Mouse (Mus musculus): ENCODE measurements around the gene Socs5. TPM values are rescaled to one million over a fixed set of nuclear protein-coding genes. Genes with fewer than 3 reads are reported as not detected.

Socs5 gene
- polyA plus RNA-seq, 1 experiment from 2014 or later, result 7.9 TPM

- WGBS, result 67% methylated on average over 16 of the region's 16 CpGs
- H3K27ac ChIP-seq (ENCODE audit: low read depth, low read length), result no peak overlapping the region
- H3K4me2 ChIP-seq, result no peak overlapping the region
These were observed 71.4 kb downstream of the Socs5 start for GRCm38 (mm10) chr17:87178596-87179590.

GRCm38 (mm10) chr17:87179939-87180550, 72.6 kb downstream of the Socs5 start:
- Histone ChIP-seq H3K4me2 (no peak overlapping the region), H3K27me3 (replicated peaks; ENCODE audit: control insufficient read depth, insufficient read depth, low read length) (no peaks in the 10 kb centered on the region), H3K36me3 (ENCODE audit: control insufficient read depth, insufficient read depth, low read length) (no peaks in the 10 kb centered on the region), H3K9me3 (ENCODE audit: control insufficient read depth, low read length) (no peaks in the 10 kb centered on the region), H3K4me3 (ENCODE audit: low read depth, low read length) (no peak overlapping the region), H3K27ac (ENCODE audit: low read depth, low read length) (no peak overlapping the region), H3K4me1 (replicated peaks; ENCODE audit: control insufficient read depth, insufficient read depth, low read length) (peaks cover 2% of the 10 kb centered on the region; the same call in 1 of the 2 replicates), H3K9ac (ENCODE audit: low read depth, low read length) (no peak overlapping the region)
- DNase-seq (ENCODE audit: low spot score), result no peak
- 39% methylated on average over 9 of the region's 9 CpGs for WGBS
- ATAC-seq (replicated peaks; ENCODE audit: low FRiP score), result no peak

More at GRCm38 (mm10) chr17:87178596-87179590, 71.4 kb downstream of the Socs5 start:
- Histone ChIP-seq H3K27me3 (replicated peaks; ENCODE audit: control insufficient read depth, insufficient read depth, low read length) (no peaks in the 10 kb centered on the region), H3K9me3 (ENCODE audit: control insufficient read depth, low read length) (no peaks in the 10 kb centered on the region), H3K4me3 (ENCODE audit: low read depth, low read length) (no peak overlapping the region), H3K36me3 (ENCODE audit: control insufficient read depth, insufficient read depth, low read length) (no peaks in the 10 kb centered on the region), H3K4me1 (replicated peaks; ENCODE audit: control insufficient read depth, insufficient read depth, low read length) (peaks cover 2% of the 10 kb centered on the region; the same call in 1 of the 2 replicates), H3K9ac (ENCODE audit: low read depth, low read length) (no peak overlapping the region)
- ATAC-seq (replicated peaks; ENCODE audit: low FRiP score) (no peak), DNase-seq (ENCODE audit: low spot score) (no peak)

- Histone ChIP-seq H3K27ac (ENCODE audit: low read depth, low read length) (no peak overlapping the region), H3K4me2 (no peak overlapping the region), H3K9me3 (ENCODE audit: control insufficient read depth, low read length) (no peaks in the 10 kb centered on the region), H3K4me3 (ENCODE audit: low read depth, low read length) (no peak overlapping the region), H3K4me1 (replicated peaks; ENCODE audit: control insufficient read depth, insufficient read depth, low read length) (peaks cover 4% of the 10 kb centered on the region), H3K27me3 (replicated peaks; ENCODE audit: control insufficient read depth, insufficient read depth, low read length) (no peaks in the 10 kb centered on the region; the same call in 1 of the 2 replicates), H3K36me3 (ENCODE audit: control insufficient read depth, insufficient read depth, low read length) (no peaks in the 10 kb centered on the region), H3K9ac (ENCODE audit: low read depth, low read length) (no peak overlapping the region)
- 46% methylated on average over 8 of the region's 8 CpGs for WGBS
- no peak for DNase-seq (ENCODE audit: low spot score)
- ATAC-seq (replicated peaks; ENCODE audit: low FRiP score), result no peak
These were observed 74.3 kb downstream of the Socs5 start for GRCm38 (mm10) chr17:87181683-87182346.

GRCm38 (mm10) chr17:87185461-87186066, 78.1 kb downstream of the Socs5 start:
- no peaks in the 10 kb centered on the region for H3K9me3 ChIP-seq (ENCODE audit: control insufficient read depth, low read length)
- no peaks in the 10 kb centered on the region; the same call in 1 of the 2 replicates for H3K27me3 ChIP-seq (replicated peaks; ENCODE audit: control insufficient read depth, insufficient read depth, low read length)
- peaks cover 4% of the 10 kb centered on the region for H3K4me1 ChIP-seq (replicated peaks; ENCODE audit: control insufficient read depth, insufficient read depth, low read length)
- ATAC-seq (replicated peaks; ENCODE audit: low FRiP score), result no peak
- DNase-seq (ENCODE audit: low spot score), result no peak
- WGBS, result 25% methylated on average over 11 of the region's 11 CpGs
- H3K4me2 ChIP-seq, result no peak overlapping the region
- H3K9ac ChIP-seq (ENCODE audit: low read depth, low read length), result no peak overlapping the region
- no peaks in the 10 kb centered on the region for H3K36me3 ChIP-seq (ENCODE audit: control insufficient read depth, insufficient read depth, low read length)
- no peak overlapping the region for H3K4me3 ChIP-seq (ENCODE audit: low read depth, low read length)
- no peak overlapping the region for H3K27ac ChIP-seq (ENCODE audit: low read depth, low read length)

GRCm38 (mm10) chr17:87187005-87187404, 79.5 kb downstream of the Socs5 start:
- no peaks in the 10 kb centered on the region for H3K9me3 ChIP-seq (ENCODE audit: control insufficient read depth, low read length)
- ATAC-seq (replicated peaks; ENCODE audit: low FRiP score) (no peak), DNase-seq (ENCODE audit: low spot score) (no peak)
- WGBS, result 57% methylated on average over 17 of the region's 17 CpGs
- H3K27me3 ChIP-seq (replicated peaks; ENCODE audit: control insufficient read depth, insufficient read depth, low read length), result no peaks in the 10 kb centered on the region; the same call in 1 of the 2 replicates
- H3K4me3 ChIP-seq (ENCODE audit: low read depth, low read length), result no peak overlapping the region
- H3K4me2 ChIP-seq, result no peak overlapping the region
- no peaks in the 10 kb centered on the region for H3K36me3 ChIP-seq (ENCODE audit: control insufficient read depth, insufficient read depth, low read length)
- no peak overlapping the region for H3K27ac ChIP-seq (ENCODE audit: low read depth, low read length)
- H3K4me1 ChIP-seq (replicated peaks; ENCODE audit: control insufficient read depth, insufficient read depth, low read length), result peaks cover 4% of the 10 kb centered on the region
- no peak overlapping the region for H3K9ac ChIP-seq (ENCODE audit: low read depth, low read length)

Small RNAs within 50 kb of the gene (microRNA-seq; reads per million reads assigned to microRNA genes)
- gene Gm22346 (ENCODE audit: borderline number of aligned reads), result not detected

Other genes with a start within 250 kb of the Socs5 start
- gene Tmem247, start 190.3 kb upstream of the Socs5 start, polyA plus RNA-seq (2014; fragmentation: Nextera tagmentation; extraction: Ambion mirVana), result not detected in 2 replicates
- gene Atp6v1e2, start 159.8 kb upstream of the Socs5 start, polyA plus RNA-seq (2014; fragmentation: Nextera tagmentation; extraction: Ambion mirVana), result not detected in 2 replicates
- gene Rhoq, start 144.6 kb upstream of the Socs5 start, polyA plus RNA-seq (2014; fragmentation: Nextera tagmentation; extraction: Ambion mirVana), result 5.2 and 6.5 TPM in 2 replicates
- gene Pigf, start 82.3 kb upstream of the Socs5 start, polyA plus RNA-seq (2014; fragmentation: Nextera tagmentation; extraction: Ambion mirVana), result 30.7 and 31.3 TPM in 2 replicates
- gene Cript, start 82.1 kb upstream of the Socs5 start, polyA plus RNA-seq (2014; fragmentation: Nextera tagmentation; extraction: Ambion mirVana), result 98.6 and 105 TPM in 2 replicates
- 71.9 and 76.9 TPM in 2 replicates for gene Mcfd2, start 158.3 kb downstream of the Socs5 start, polyA plus RNA-seq (2014; fragmentation: Nextera tagmentation; extraction: Ambion mirVana)
- 14.1 and 14.3 TPM in 2 replicates for gene Ttc7, start 175.2 kb downstream of the Socs5 start, polyA plus RNA-seq (2014; fragmentation: Nextera tagmentation; extraction: Ambion mirVana)

All from liver, embryonic 11.5 days (tissue).